Mouse (Mus musculus) myocyte (in vitro differentiated cells): ENCODE results near the gene Ap2a2.

Experiments used
- E2F4 ChIP-seq: IDR thresholded peaks from one replicate; pipeline ENCODE4 v1.6.1; 2011; ENCODE audit warnings: mild to moderate bottlenecking, control low read depth, moderate library complexity; ENCODE audit not compliant: insufficient read depth
- MYOD1 ChIP-seq, 3 experiments: IDR thresholded peaks; one replicate each; pipeline ENCODE4 v1.6.1; 2011; ENCODE audit warnings: control low read depth in 2 of 3, low read depth in 2 of 3, mild to moderate bottlenecking in 2 of 3, moderate library complexity in 1 of 3; ENCODE audit not compliant: insufficient read length in 2 of 3, control insufficient read depth in 1 of 3
- POLR2A ChIP-seq: IDR thresholded peaks from one replicate; pipeline ENCODE4 v1.6.1; 2011; ENCODE audit warnings: low read depth, mild to moderate bottlenecking, control low read depth, moderate library complexity; ENCODE audit not compliant: insufficient read length
- TCF12 ChIP-seq: IDR thresholded peaks from one replicate; pipeline ENCODE4 v1.6.1; 2011; ENCODE audit warnings: mild to moderate bottlenecking, control low read depth; ENCODE audit not compliant: poor library complexity, insufficient read depth, severe bottlenecking

DNA sequence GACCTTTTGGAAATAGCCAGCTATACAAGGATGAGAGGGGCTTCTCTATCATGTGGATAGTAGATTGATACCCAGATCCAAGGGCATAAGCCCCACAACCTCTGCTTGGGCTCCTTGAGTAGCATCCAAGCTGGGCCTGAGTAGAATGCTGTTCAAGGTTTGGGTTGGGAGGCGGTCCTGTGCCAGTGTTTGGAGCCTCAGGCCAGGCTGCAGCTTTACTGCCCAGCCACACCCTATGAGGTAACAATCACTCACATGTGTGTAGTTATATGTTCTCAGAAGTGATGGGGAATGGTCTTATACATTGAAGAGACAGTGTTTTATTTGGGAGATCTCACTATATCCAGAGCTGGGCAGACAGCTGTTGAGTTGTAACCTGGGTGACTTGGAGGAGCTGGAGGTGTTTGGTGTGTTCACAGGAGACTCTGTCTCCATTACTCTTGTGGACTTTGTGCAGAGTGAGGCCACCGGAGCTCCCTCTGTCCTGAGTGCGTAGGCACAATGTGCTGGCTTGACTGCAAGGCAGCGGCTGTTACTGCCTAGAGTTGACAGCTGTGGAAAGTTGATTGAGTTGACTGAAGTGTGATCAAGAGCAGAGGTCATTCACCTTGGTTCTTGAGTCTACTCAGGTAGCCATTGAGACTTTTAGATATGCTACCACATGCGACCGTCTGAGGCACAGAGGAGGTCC is 63.3 kb downstream of the Ap2a2 start:
- TF ChIP-seq POLR2A (no peak), E2F4 (no peak), TCF12 (no peak), MYOD1 (IDR thresholded peaks at IDR 0.05; ENCODE audit: control insufficient read depth in 1 of 3, insufficient read length in 2 of 3, low read depth in 2 of 3) (no peak)
